Mouse (Mus musculus) E14TG2a.4 (cell line): ENCODE data around the gene Bfsp2.

Experiments used
- CTCF ChIP-seq: conservative IDR thresholded peaks from 2 replicates; pipeline ENCODE4 v1.5.1; 2014; ENCODE audit warnings: low read length
- NANOG ChIP-seq: IDR thresholded peaks from 2 replicates; pipeline ENCODE4 v1.6.1; 2014; ENCODE audit warnings: borderline replicate concordance, low read length, mixed read lengths
- POU5F1 ChIP-seq: IDR thresholded peaks from 2 replicates; pipeline ENCODE4 v1.6.1; 2014; ENCODE audit warnings: low read length, borderline replicate concordance

GRCm38 (mm10) chr9:103431718-103432117, 48.5 kb downstream of the Bfsp2 start:
- TF ChIP-seq CTCF (no peak), NANOG (no peak), POU5F1 (no peak)
